Mouse (Mus musculus) midbrain, embryonic 13.5 days (tissue): Measurements from ENCODE around the gene Taar5. TPM values are rescaled to one million over a fixed set of nuclear protein-coding genes. Genes with fewer than 3 reads are reported as not detected.
A peak's percentile ranks its signal among the peaks of the same experiment; 100 is the strongest.

Experiments
- ATAC-seq: fragments of 200-750 bp; cut with Nextera tagmentation; 2 replicates; pipeline ENCODE4 v1.8.0; 2017; ENCODE audit warnings: mild to moderate bottlenecking, moderate TSS enrichment, moderate library complexity
- H3K27ac ChIP-seq: fragments of 300-500 bp; sonication (generic); 2 replicates; pipeline ENCODE4 v1.5.1; 2015; ENCODE audit warnings: inconsistent platforms, mild to moderate bottlenecking, moderate library complexity
- H3K27me3 ChIP-seq: fragments of 300-500 bp; sonication (generic); 2 replicates; pipeline ENCODE4 v1.6.1; 2015; ENCODE audit warnings: mild to moderate bottlenecking, inconsistent platforms
- H3K36me3 ChIP-seq: fragments of 300-500 bp; sonication (generic); 2 replicates; pipeline ENCODE4 v1.6.1; 2015; ENCODE audit warnings: mild to moderate bottlenecking, inconsistent platforms
- H3K4me1 ChIP-seq: fragments of 300-500 bp; sonication (generic); replicated peaks from 2 replicates; pipeline ENCODE4 v1.6.1; 2015; ENCODE audit warnings: inconsistent platforms
- H3K4me2 ChIP-seq: fragments of 300-500 bp; sonication (generic); replicated peaks from 2 replicates; pipeline ENCODE4 v1.6.1; 2015; ENCODE audit warnings: moderate library complexity, mild to moderate bottlenecking, inconsistent platforms
- H3K4me3 ChIP-seq: fragments of 300-500 bp; sonication (generic); replicated peaks from 2 replicates; pipeline ENCODE4 v1.5.1; 2015; ENCODE audit warnings: mild to moderate bottlenecking, inconsistent platforms
- H3K9ac ChIP-seq: fragments of 300-500 bp; sonication (generic); replicated peaks from 2 replicates; pipeline ENCODE4 v1.6.1; 2015; ENCODE audit warnings: mild to moderate bottlenecking, inconsistent platforms
- H3K9me3 ChIP-seq: fragments of 300-500 bp; sonication (generic); 2 replicates; pipeline ENCODE4 v1.6.1; 2016; ENCODE audit warnings: mild to moderate bottlenecking, inconsistent platforms
- WGBS: fragments of 180-500 bp; shearing (Covaris S2); methylation state at CpG from one replicate; pipeline ENCODE4 v1.1.7; 2015; 5-methylcytosine and 5-hydroxymethylcytosine counted together
- polyA plus RNA-seq: library from polyadenylated mRNA; unstranded; fragments of >200 nt; fragmentation: Nextera tagmentation; extraction: Ambion mirVana; gene quantifications from 2 replicates; pipeline ENCODE4 v1.2.1, GENCODE M21; 2015

The Taar5 gene
- polyA plus RNA-seq, 1 experiment from 2014 or later = not detected

GRCm38 (mm10) chr10:23964921-23965610, 5.4 kb upstream of the Taar5 start:
- Histone ChIP-seq H3K27ac (no peak overlapping the region), H3K4me2 (no peak overlapping the region), H3K9ac (no peak overlapping the region), H3K4me3 (no peak overlapping the region), H3K4me1 (no peaks in the 10 kb centered on the region), H3K27me3 (no peaks in the 10 kb centered on the region), H3K36me3 (no peaks in the 10 kb centered on the region), H3K9me3 (no peaks in the 10 kb centered on the region)
- no peak for ATAC-seq
- WGBS = 91% methylated on average over 6 of the region's 6 CpGs

DNA sequence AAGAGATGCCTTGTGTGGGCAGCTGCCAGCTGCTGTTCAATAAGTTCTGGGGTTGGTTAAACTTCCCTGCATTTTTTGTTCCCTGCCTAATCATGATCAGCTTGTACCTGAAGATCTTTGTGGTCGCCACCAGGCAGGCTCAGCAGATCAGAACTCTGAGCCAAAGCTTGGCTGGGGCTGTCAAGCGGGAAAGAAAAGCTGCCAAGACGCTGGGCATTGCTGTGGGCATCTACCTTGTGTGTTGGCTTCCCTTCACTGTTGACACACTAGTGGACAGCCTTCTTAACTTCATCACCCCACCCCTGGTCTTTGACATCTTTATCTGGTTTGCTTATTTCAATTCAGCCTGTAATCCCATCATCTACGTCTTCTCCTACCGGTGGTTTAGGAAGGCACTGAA, 750 bp downstream of the Taar5 start:
- Histone ChIP-seq H3K4me1 (no peaks in the 10 kb centered on the region), H3K9ac (no peak overlapping the region), H3K4me3 (no peak overlapping the region), H3K9me3 (no peaks in the 10 kb centered on the region), H3K4me2 (no peak overlapping the region), H3K27ac (no peak overlapping the region), H3K27me3 (no peaks in the 10 kb centered on the region), H3K36me3 (no peaks in the 10 kb centered on the region)
- 79% methylated on average over 5 of the region's 5 CpGs for WGBS
- ATAC-seq = no peak

DNA sequence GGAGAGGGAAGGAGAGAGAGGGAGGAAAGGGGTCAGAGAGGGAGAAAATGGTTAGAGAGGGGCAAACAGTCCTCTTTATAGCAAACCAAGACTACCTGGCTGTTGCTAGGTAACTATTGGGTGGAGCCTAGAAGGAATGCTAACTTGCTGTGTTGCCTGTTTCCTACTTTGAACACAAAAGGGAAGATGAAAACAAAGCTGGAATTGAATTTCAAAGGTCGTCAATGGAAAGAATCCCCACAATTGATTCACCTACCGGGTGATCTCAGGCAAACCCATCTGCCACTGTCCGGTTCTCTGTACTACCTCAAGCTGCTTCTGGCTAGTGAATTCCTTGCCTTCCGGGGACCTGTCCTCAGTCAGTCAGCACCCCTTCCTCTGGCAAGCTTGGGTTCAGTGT, 7.5 kb downstream of the Taar5 start:
- Histone ChIP-seq H3K4me3 (no peak overlapping the region), H3K4me2 (no peak overlapping the region), H3K4me1 (no peaks in the 10 kb centered on the region), H3K36me3 (no peaks in the 10 kb centered on the region), H3K27me3 (no peaks in the 10 kb centered on the region), H3K9ac (no peak overlapping the region), H3K27ac (no peak overlapping the region), H3K9me3 (no peaks in the 10 kb centered on the region)
- 47% methylated on average over 4 of the region's 4 CpGs for WGBS
- no peak for ATAC-seq

- 41% methylated on average over 16 of the region's 16 CpGs for WGBS
Measured at GRCm38 (mm10) chr10:23978901-23979705, 8.6 kb downstream of the Taar5 start.

GRCm38 (mm10) chr10:23985546-23985945, 15.0 kb downstream of the Taar5 start, which contains the start of gene Taar6:
Gene Taar6 (minus strand): TSS chr10:23985646.
- no peak for ATAC-seq

More at GRCm38 (mm10) chr10:23978901-23979705, 8.6 kb downstream of the Taar5 start:
- H3K36me3 ChIP-seq = no peaks in the 10 kb centered on the region
- H3K4me3 ChIP-seq = no peak overlapping the region
- H3K9me3 ChIP-seq = no peaks in the 10 kb centered on the region
- ATAC-seq = peak; percentile 84
- no peak overlapping the region for H3K4me2 ChIP-seq
- no peak overlapping the region for H3K9ac ChIP-seq
- H3K4me1 ChIP-seq = no peaks in the 10 kb centered on the region
- H3K27ac ChIP-seq = no peak overlapping the region
- no peaks in the 10 kb centered on the region for H3K27me3 ChIP-seq

DNA sequence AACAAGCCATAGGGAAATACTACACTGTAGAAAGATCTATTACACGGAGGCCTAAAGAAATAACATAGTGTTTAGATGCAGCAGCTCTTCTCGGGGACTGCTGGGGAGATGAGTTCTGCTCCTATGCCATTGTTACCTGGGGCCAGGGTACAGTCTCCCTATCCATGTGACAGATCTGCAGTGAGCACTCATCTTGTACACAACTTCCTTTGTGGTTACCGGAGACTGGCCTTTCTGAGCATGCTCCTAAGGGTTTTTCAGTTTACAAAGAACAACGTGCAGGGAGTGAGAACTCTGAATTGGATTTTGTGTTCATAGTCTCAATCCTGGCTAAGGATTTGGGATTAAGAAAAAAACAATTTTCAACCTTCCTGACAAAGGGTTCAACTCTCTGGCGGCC, 15.9 kb downstream of the Taar5 start:
- Histone ChIP-seq H3K36me3 (no peaks in the 10 kb centered on the region), H3K27ac (no peak overlapping the region), H3K4me3 (no peak overlapping the region), H3K4me1 (no peaks in the 10 kb centered on the region), H3K27me3 (no peaks in the 10 kb centered on the region), H3K9me3 (no peaks in the 10 kb centered on the region), H3K4me2 (no peak overlapping the region), H3K9ac (no peak overlapping the region)
- no peak for ATAC-seq
- 78% methylated on average over 5 of the region's 5 CpGs for WGBS

More at GRCm38 (mm10) chr10:23985546-23985945, 15.0 kb downstream of the Taar5 start, which contains the start of gene Taar6:
- no peaks in the 10 kb centered on the region for H3K9me3 ChIP-seq
- no peaks in the 10 kb centered on the region for H3K4me1 ChIP-seq
- 82% methylated on average over 8 of the region's 8 CpGs for WGBS
- H3K27ac ChIP-seq = no peak within 1 kb of the TSS
- no peak within 1 kb of the TSS for H3K4me2 ChIP-seq
- H3K9ac ChIP-seq = no peak within 1 kb of the TSS
- no peak within 1 kb of the TSS for H3K4me3 ChIP-seq
- no peaks in the 10 kb centered on the region for H3K36me3 ChIP-seq
- H3K27me3 ChIP-seq = no peaks in the 10 kb centered on the region

GRCm38 (mm10) chr10:23993381-23993780, 22.9 kb downstream of the Taar5 start, which contains the start of gene Taar7a:
Gene Taar7a (minus strand): TSS chr10:23993481.
- Histone ChIP-seq H3K9ac (no peak within 1 kb of the TSS), H3K36me3 (no peaks in the 10 kb centered on the region), H3K4me1 (no peaks in the 10 kb centered on the region), H3K4me3 (no peak within 1 kb of the TSS), H3K4me2 (no peak within 1 kb of the TSS), H3K9me3 (no peaks in the 10 kb centered on the region), H3K27ac (no peak within 1 kb of the TSS), H3K27me3 (no peaks in the 10 kb centered on the region)
- 75% methylated on average over 3 of the region's 3 CpGs for WGBS
- no peak for ATAC-seq

DNA sequence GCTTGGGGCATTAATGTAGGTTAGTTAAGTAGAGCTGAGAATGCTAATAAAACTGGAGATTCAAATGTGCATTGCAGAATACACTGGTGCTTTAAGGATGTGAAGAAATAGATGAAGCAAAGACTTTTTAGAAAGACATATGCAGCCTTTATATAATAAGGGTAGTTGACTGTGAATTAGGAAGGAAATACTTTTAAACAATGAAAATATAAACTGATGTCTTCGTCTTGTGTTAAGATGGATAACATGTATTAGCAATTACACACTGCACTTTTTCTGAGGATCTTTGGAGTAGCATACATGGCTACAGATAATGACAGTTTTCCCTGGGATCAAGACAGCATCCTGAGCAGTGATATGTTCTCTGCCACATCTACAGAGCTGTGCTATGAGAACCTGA, 29.1 kb downstream of the Taar5 start, which contains the start of gene Taar7b:
Gene Taar7b, plus strand, starts transcription at position 301 of the 400 bp plus-strand sequence.
- H3K4me2 ChIP-seq = no peak within 1 kb of the TSS
- no peak for ATAC-seq
- no peaks in the 10 kb centered on the region for H3K36me3 ChIP-seq
- no peaks in the 10 kb centered on the region for H3K27me3 ChIP-seq
- H3K9me3 ChIP-seq = no peaks in the 10 kb centered on the region
- 95% methylated on average over 1 of the region's 1 CpGs for WGBS
- no peaks in the 10 kb centered on the region for H3K4me1 ChIP-seq
- no peak within 1 kb of the TSS for H3K9ac ChIP-seq
- no peak within 1 kb of the TSS for H3K4me3 ChIP-seq
- H3K27ac ChIP-seq = no peak within 1 kb of the TSS

GRCm38 (mm10) chr10:24006442-24006841, 35.9 kb downstream of the Taar5 start:
- Histone ChIP-seq H3K9ac (no peak overlapping the region), H3K4me1 (no peaks in the 10 kb centered on the region), H3K27ac (no peak overlapping the region), H3K36me3 (no peaks in the 10 kb centered on the region), H3K4me2 (no peak overlapping the region), H3K27me3 (no peaks in the 10 kb centered on the region), H3K9me3 (no peaks in the 10 kb centered on the region), H3K4me3 (no peak overlapping the region)
- ATAC-seq = no peak
- 71% methylated on average over 1 of the region's 1 CpGs for WGBS

DNA sequence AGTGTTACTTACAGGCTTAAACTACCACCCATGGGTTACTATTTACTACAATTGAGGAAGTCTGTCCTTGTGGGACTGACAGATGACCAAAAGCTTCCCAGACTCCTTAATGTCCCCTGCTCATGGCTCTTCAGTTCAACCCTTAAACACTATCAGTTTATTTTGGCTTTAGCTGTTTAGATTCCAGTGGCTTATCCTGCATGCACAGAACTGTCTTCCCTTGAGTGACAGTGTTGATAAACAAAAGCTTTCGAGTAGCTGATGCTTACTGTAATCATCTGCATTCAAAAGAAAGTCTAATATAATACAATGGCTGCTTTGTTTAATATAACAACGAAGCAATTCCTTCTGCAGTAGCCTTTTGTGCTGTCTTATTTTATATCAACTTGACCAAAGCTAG, 36.5 kb downstream of the Taar5 start:
- WGBS = 72% methylated on average over 2 of the region's 2 CpGs
- no peak overlapping the region for H3K9ac ChIP-seq
- no peak for ATAC-seq

GRCm38 (mm10) chr10:24008143-24008542, 37.6 kb downstream of the Taar5 start:
- Histone ChIP-seq H3K36me3 (no peaks in the 10 kb centered on the region), H3K4me1 (no peaks in the 10 kb centered on the region), H3K4me2 (no peak overlapping the region), H3K27ac (no peak overlapping the region), H3K4me3 (no peak overlapping the region), H3K27me3 (no peaks in the 10 kb centered on the region), H3K9ac (no peak overlapping the region), H3K9me3 (no peaks in the 10 kb centered on the region)
- 89% methylated on average over 1 of the region's 1 CpGs for WGBS
- no peak for ATAC-seq

More for the DNA sequence above, 36.5 kb downstream of the Taar5 start:
- Histone ChIP-seq H3K4me1 (no peaks in the 10 kb centered on the region), H3K27me3 (no peaks in the 10 kb centered on the region), H3K4me2 (no peak overlapping the region), H3K4me3 (no peak overlapping the region), H3K27ac (no peak overlapping the region), H3K9me3 (no peaks in the 10 kb centered on the region), H3K36me3 (no peaks in the 10 kb centered on the region)
